Mouse (Mus musculus) ES-Bruce4 (cell line): ENCODE results near the gene Cpox.

ENCODE experiments used
- CTCF ChIP-seq: IDR thresholded peaks from one replicate; pipeline ENCODE4 v1.8.1; 2011; ENCODE audit warnings: low read depth, low read length
- POLR2A ChIP-seq: IDR thresholded peaks from one replicate; pipeline ENCODE4 v1.8.1; 2011; ENCODE audit warnings: low read length; ENCODE audit not compliant: insufficient read depth

DNA sequence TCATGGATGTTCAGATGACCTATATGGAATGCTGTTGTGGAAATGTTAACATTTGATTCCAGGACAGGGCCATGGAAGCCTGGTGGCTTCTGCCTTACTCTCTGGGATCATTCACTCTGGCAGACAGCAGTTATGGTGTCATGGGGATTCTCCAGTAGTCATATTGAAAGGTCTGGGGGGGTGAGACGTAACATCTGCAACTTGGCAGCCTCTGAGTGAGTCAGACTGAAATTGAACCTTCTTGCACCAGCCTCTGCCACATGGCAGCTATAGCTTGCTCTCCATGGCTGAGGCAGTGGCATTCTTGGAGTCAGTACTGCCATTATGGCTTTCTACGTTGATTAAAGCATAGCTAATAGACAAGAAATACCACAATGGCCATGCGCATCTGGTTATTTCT lies 26.7 kb downstream of the Cpox start:
- TF ChIP-seq CTCF (no peak), POLR2A (no peak)
